Mouse (Mus musculus): ENCODE measurements around the gene Luc7l2.
"Not testable (repeated sequence)": the region's sequence is repeated elsewhere in the genome, so short reads cannot be mapped to it uniquely, and the experiment has no call there.

DNA sequence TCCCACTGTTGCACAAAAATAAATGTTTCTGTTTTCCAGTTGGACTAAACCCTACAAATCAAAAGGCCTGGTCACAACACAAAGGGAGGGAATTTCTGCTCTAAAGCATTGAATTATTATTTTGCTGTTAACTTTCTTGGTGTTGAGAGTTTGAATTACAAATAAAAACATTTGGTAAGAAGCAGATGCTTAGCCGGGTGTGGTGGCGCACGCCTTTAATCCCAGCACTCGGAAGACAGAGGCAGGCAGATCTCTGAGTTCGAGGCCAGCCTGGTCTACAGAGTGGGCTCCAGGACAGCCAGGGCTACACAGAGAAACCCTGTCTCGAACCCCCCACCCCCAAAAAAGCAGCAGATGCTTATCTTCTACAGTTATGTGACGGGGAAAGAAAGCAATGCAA, 2.5 kb upstream of the Luc7l2 start:
- not testable (repeated sequence) for TF ChIP-seq JUND (IDR thresholded peaks at IDR 0.05; ENCODE audit: low read depth, low read length); TCF12 (IDR thresholded peaks at IDR 0.05; ENCODE audit: low read depth, low read length); MAX (IDR thresholded peaks at IDR 0.05; ENCODE audit: low read length); ZC3H11A (IDR thresholded peaks at IDR 0.05; ENCODE audit: low read depth, low read length); NRF1 (IDR thresholded peaks at IDR 0.05; ENCODE audit: insufficient read depth, low read depth, low read length, poor library complexity, severe bottlenecking); CTCF (IDR thresholded peaks at IDR 0.05 in 2 of 3, conservative IDR thresholded peaks at IDR 0.05 in 1 of 3; ENCODE audit: control insufficient read depth in 1 of 3, insufficient read depth in 1 of 3, low read depth in 2 of 3, low read length in 3 of 3, poor library complexity in 1 of 3, severe bottlenecking in 1 of 3); CHD1 (IDR thresholded peaks at IDR 0.05; ENCODE audit: low read depth, low read length)
- peak; percentile 58 for TF ChIP-seq TBP (IDR thresholded peaks at IDR 0.05; ENCODE audit: low read depth, low read length)
